In the genomic region with DNA sequence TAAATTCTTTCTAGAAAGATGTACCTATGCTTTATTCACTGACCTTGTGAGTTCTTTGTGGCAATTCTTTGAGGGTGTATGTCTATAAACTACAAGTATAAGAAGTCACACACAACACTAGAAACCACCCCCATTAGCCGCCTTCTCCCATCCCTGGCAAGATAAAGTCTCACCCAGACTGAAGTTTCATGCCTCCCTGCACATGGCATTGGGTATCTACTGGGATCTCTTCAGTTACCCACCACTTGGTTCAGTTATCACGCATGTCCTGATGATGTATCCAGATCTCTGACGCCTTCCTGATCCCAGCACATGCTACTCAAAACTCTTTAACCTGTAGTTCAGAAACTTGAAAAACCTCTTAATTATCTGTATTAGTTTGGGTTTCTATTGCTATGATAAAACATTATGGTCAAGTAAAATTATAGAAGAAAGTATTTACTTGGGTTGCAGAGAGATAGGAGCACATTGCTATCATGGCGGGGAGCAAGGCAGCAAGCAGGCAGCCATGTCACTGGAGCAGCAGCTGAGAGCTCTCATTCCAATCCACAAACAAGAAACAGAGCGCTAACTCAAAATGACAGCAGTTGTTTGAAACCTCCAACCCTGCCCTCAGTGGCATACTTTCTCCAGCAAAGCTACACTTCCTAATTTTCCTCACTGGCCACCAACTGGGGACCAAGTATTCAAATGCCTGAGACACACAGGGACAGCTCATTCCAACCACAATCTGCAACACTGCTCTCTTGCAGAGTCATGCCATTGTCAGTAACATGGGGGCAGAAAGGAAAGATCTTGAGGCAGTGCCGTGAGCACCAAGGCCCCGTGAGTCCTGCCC, we compare ENCODE assay signal across 15 mouse cellular contexts. TPM values are rescaled to one million over a fixed set of nuclear protein-coding genes. Genes with fewer than 3 reads are reported as not detected.
DNase-seq lines count a peak whose midpoint lies in the region; ATAC-seq lines count a peak whose summit lies in the region.
"Had no signal": no experiment of that assay in that cellular context is flagged by ENCODE, and none has a peak within 500 bp of the region (broad histone marks: within the 10 kb centered on the region; RNA-seq: fewer than 3 reads in every experiment).

No protein-coding gene starts in this region.

- ATAC-seq in forebrain, embryonic 13.5 days = no peak
- ATAC-seq in midbrain, embryonic 11.5 days (ENCODE audit: low FRiP score) = no peak
- no peak for ATAC-seq in midbrain, embryonic 15.5 days (replicated peaks)
- no peak for ATAC-seq in hindbrain, embryonic 14.5 days (ENCODE audit: low FRiP score)
- no peak for ATAC-seq in midbrain, embryonic 14.5 days (ENCODE audit: low FRiP score, low TSS enrichment)
- ATAC-seq: intestine, postnatal 0 days had no signal

- H3K36me3 ChIP-seq in forebrain, embryonic 10.5 days (replicated peaks) = no peaks in the 10 kb centered on the region
- H3K36me3 ChIP-seq in forebrain, embryonic 13.5 days (ENCODE audit: poor library complexity, severe bottlenecking) = no peaks in the 10 kb centered on the region
- no peaks in the 10 kb centered on the region for H3K36me3 ChIP-seq in midbrain, embryonic 11.5 days (ENCODE audit: control insufficient read depth, insufficient read depth, low read length)
- no peaks in the 10 kb centered on the region for H3K36me3 ChIP-seq in midbrain, embryonic 15.5 days (replicated peaks)
- H3K36me3 ChIP-seq in hindbrain, embryonic 14.5 days (replicated peaks; ENCODE audit: control insufficient read depth, insufficient read depth) = no peaks in the 10 kb centered on the region
- H3K36me3 ChIP-seq in midbrain, embryonic 14.5 days (ENCODE audit: control insufficient read depth, insufficient read depth, low read length) = no peaks in the 10 kb centered on the region
- H3K36me3 ChIP-seq: embryonic facial prominence, embryonic 12.5 days had no signal

- H3K4me1 ChIP-seq in forebrain, embryonic 10.5 days = peaks cover 39% of the 10 kb centered on the region
- peaks cover 25% of the 10 kb centered on the region for H3K4me1 ChIP-seq in forebrain, embryonic 13.5 days
- peaks cover 13% of the 10 kb centered on the region for H3K4me1 ChIP-seq in midbrain, embryonic 11.5 days (ENCODE audit: control insufficient read depth, insufficient read depth, low read length)
- peaks cover 24% of the 10 kb centered on the region for H3K4me1 ChIP-seq in midbrain, embryonic 15.5 days
- peaks cover 18% of the 10 kb centered on the region for H3K4me1 ChIP-seq in hindbrain, embryonic 14.5 days (replicated peaks; ENCODE audit: control insufficient read depth, insufficient read depth, low read length)
- H3K4me1 ChIP-seq in midbrain, embryonic 14.5 days (ENCODE audit: control insufficient read depth, insufficient read depth, low read length) = peaks cover 17% of the 10 kb centered on the region

- H3K27ac ChIP-seq in forebrain, embryonic 10.5 days = peak overlapping the region; percentile 84
- no peak overlapping the region for H3K27ac ChIP-seq in forebrain, embryonic 13.5 days
- H3K27ac ChIP-seq in midbrain, embryonic 11.5 days (ENCODE audit: low read depth, low read length) = no peak overlapping the region
- H3K27ac ChIP-seq in midbrain, embryonic 15.5 days = no peak overlapping the region
- H3K27ac ChIP-seq in hindbrain, embryonic 14.5 days = 0 out of 2 replicates have a peak overlapping the region, but pooled peaks have one; percentile 3
- peak overlapping the region; percentile 42; the same call in 1 of the 2 replicates for H3K27ac ChIP-seq in midbrain, embryonic 14.5 days (replicated peaks; ENCODE audit: low read depth, low read length)

- H3K9ac ChIP-seq in forebrain, embryonic 13.5 days = no peak overlapping the region
- no peak overlapping the region for H3K9ac ChIP-seq in midbrain, embryonic 11.5 days (ENCODE audit: low read length)
- H3K9ac ChIP-seq in midbrain, embryonic 15.5 days = no peak overlapping the region
- no peak overlapping the region for H3K9ac ChIP-seq in hindbrain, embryonic 14.5 days
- H3K9ac ChIP-seq in midbrain, embryonic 14.5 days (replicated peaks; ENCODE audit: low read length) = no peak overlapping the region
- H3K9ac ChIP-seq: embryonic facial prominence, embryonic 12.5 days had no signal

- H3K9me3 ChIP-seq in forebrain, embryonic 10.5 days = no peaks in the 10 kb centered on the region
- H3K9me3 ChIP-seq in forebrain, embryonic 13.5 days (replicated peaks) = no peaks in the 10 kb centered on the region
- H3K9me3 ChIP-seq in midbrain, embryonic 11.5 days (ENCODE audit: control insufficient read depth, low read length) = no peaks in the 10 kb centered on the region
- no peaks in the 10 kb centered on the region for H3K9me3 ChIP-seq in midbrain, embryonic 15.5 days
- H3K9me3 ChIP-seq in hindbrain, embryonic 14.5 days (ENCODE audit: control insufficient read depth, low read length) = no peaks in the 10 kb centered on the region
- H3K9me3 ChIP-seq in midbrain, embryonic 14.5 days (ENCODE audit: control insufficient read depth, low read length) = no peaks in the 10 kb centered on the region
- H3K9me3 ChIP-seq: embryonic facial prominence, embryonic 12.5 days had no signal

- no peaks in the 10 kb centered on the region for H3K27me3 ChIP-seq in forebrain, embryonic 10.5 days (ENCODE audit: poor library complexity, severe bottlenecking)
- no peaks in the 10 kb centered on the region for H3K27me3 ChIP-seq in forebrain, embryonic 13.5 days
- no peaks in the 10 kb centered on the region for H3K27me3 ChIP-seq in midbrain, embryonic 11.5 days (ENCODE audit: control insufficient read depth, insufficient read depth, low read length)
- no peaks in the 10 kb centered on the region for H3K27me3 ChIP-seq in midbrain, embryonic 15.5 days (replicated peaks)
- no peaks in the 10 kb centered on the region for H3K27me3 ChIP-seq in hindbrain, embryonic 14.5 days (ENCODE audit: control insufficient read depth, insufficient read depth, low read length)
- H3K27me3 ChIP-seq in midbrain, embryonic 14.5 days (ENCODE audit: control insufficient read depth, insufficient read depth, low read length) = no peaks in the 10 kb centered on the region
- H3K27me3 ChIP-seq: embryonic facial prominence, embryonic 12.5 days had no signal

- no peak overlapping the region for H3K4me2 ChIP-seq in forebrain, embryonic 13.5 days
- H3K4me2 ChIP-seq in midbrain, embryonic 11.5 days = no peak overlapping the region
- H3K4me2 ChIP-seq in midbrain, embryonic 15.5 days = no peak overlapping the region
- H3K4me2 ChIP-seq in hindbrain, embryonic 14.5 days (replicated peaks) = no peak overlapping the region
- H3K4me2 ChIP-seq in midbrain, embryonic 14.5 days (ENCODE audit: low read length) = no peak overlapping the region
- H3K4me2 ChIP-seq: embryonic facial prominence, embryonic 12.5 days had no signal

- WGBS in forebrain, embryonic 10.5 days = 87% methylated on average over 7 of the region's 7 CpGs
- 85% methylated on average over 7 of the region's 7 CpGs for WGBS in forebrain, embryonic 13.5 days
- WGBS in midbrain, embryonic 11.5 days = 84% methylated on average over 7 of the region's 7 CpGs
- 85% methylated on average over 7 of the region's 7 CpGs for WGBS in midbrain, embryonic 15.5 days
- WGBS in hindbrain, embryonic 14.5 days = 76% methylated on average over 7 of the region's 7 CpGs
- WGBS in midbrain, embryonic 14.5 days = 84% methylated on average over 7 of the region's 7 CpGs

- no peak for DNase-seq in forebrain, embryonic 10.5 days (ENCODE audit: extremely low spot score, low spot score)
- DNase-seq in midbrain, embryonic 11.5 days (ENCODE audit: low spot score, missing footprints) = peak; percentile 79
- DNase-seq in hindbrain, embryonic 14.5 days (ENCODE audit: low spot score) = no peak
- DNase-seq in midbrain, embryonic 14.5 days = no peak
- DNase-seq in kidney, postnatal 36 days = no peak
- no peak for DNase-seq in ovary, adult 18-20 months (ENCODE audit: low spot score)
- DNase-seq: adrenal gland, postnatal 14 days; cerebellum, postnatal 14 days; kidney, postnatal 14 days; layer of hippocampus, postnatal 36 days; lung, postnatal 14 days had no signal

- no peak overlapping the region for H3K4me3 ChIP-seq in forebrain, embryonic 10.5 days
- no peak overlapping the region for H3K4me3 ChIP-seq in forebrain, embryonic 13.5 days
- no peak overlapping the region for H3K4me3 ChIP-seq in midbrain, embryonic 11.5 days (ENCODE audit: low read depth, low read length)
- H3K4me3 ChIP-seq in midbrain, embryonic 15.5 days = no peak overlapping the region
- no peak overlapping the region for H3K4me3 ChIP-seq in hindbrain, embryonic 14.5 days (replicated peaks; ENCODE audit: low read length)
- no peak overlapping the region for H3K4me3 ChIP-seq in midbrain, embryonic 14.5 days (replicated peaks; ENCODE audit: low read depth, low read length)
- H3K4me3 ChIP-seq: embryonic facial prominence, embryonic 12.5 days had no signal

RNA-seq across cellular contexts. Expression of a gene that starts 3.8 kb away (rescaled TPM):
- 44.0 and 44.9 TPM in 2 replicates for polyA plus RNA-seq in forebrain, embryonic 10.5 days (2016; fragmentation: Nextera tagmentation; extraction: Ambion mirVana)
- 57.5 and 66.4 TPM in 2 replicates for polyA plus RNA-seq in forebrain, embryonic 13.5 days (2015; fragmentation: Nextera tagmentation; extraction: Ambion mirVana)
- 53.9 and 55.9 TPM in 2 replicates for polyA plus RNA-seq in midbrain, embryonic 11.5 days (2014; fragmentation: Nextera tagmentation; extraction: Ambion mirVana)
- 86.5 and 96.9 TPM in 2 replicates for polyA plus RNA-seq in midbrain, embryonic 15.5 days (2015; fragmentation: Nextera tagmentation; extraction: Ambion mirVana)
- 102 and 116 TPM in 2 replicates for polyA plus RNA-seq in hindbrain, embryonic 14.5 days (2014; fragmentation: Nextera tagmentation; extraction: Ambion mirVana)
- 87.2 and 117 TPM in 2 replicates for polyA plus RNA-seq in midbrain, embryonic 14.5 days (2014; fragmentation: Nextera tagmentation; extraction: Ambion mirVana)

RNA-seq across cellular contexts. Expression of a gene that starts 30.5 kb away (rescaled TPM):
- 1.9 and 2.1 TPM in 2 replicates for polyA plus RNA-seq in forebrain, embryonic 10.5 days (2016; fragmentation: Nextera tagmentation; extraction: Ambion mirVana)
- 2.1 TPM in 2 replicates for polyA plus RNA-seq in forebrain, embryonic 13.5 days (2015; fragmentation: Nextera tagmentation; extraction: Ambion mirVana)
- 1.5 and 1.6 TPM in 2 replicates for polyA plus RNA-seq in midbrain, embryonic 11.5 days (2014; fragmentation: Nextera tagmentation; extraction: Ambion mirVana)
- polyA plus RNA-seq in midbrain, embryonic 15.5 days (2015; fragmentation: Nextera tagmentation; extraction: Ambion mirVana) = 14.3 and 15.7 TPM in 2 replicates
- 8.8 and 9.1 TPM in 2 replicates for polyA plus RNA-seq in hindbrain, embryonic 14.5 days (2014; fragmentation: Nextera tagmentation; extraction: Ambion mirVana)
- 3.6 and 5.4 TPM in 2 replicates for polyA plus RNA-seq in midbrain, embryonic 14.5 days (2014; fragmentation: Nextera tagmentation; extraction: Ambion mirVana)

Comparison
In these comparisons a context has a peak if more than half of its experiments do, and no peak if none do; other contexts are left out.
1. H3K27ac ChIP-seq: peak in forebrain, embryonic 10.5 days (single experiment), hindbrain, embryonic 14.5 days (single experiment) and midbrain, embryonic 14.5 days (single experiment); none in forebrain, embryonic 13.5 days (single experiment), midbrain, embryonic 11.5 days (single experiment) and midbrain, embryonic 15.5 days (single experiment).